Mouse (Mus musculus) ES-E14 (cell line): ENCODE data around the gene Gadd45a.

Experiments
- CHD2 ChIP-seq: IDR thresholded peaks from 2 replicates; pipeline ENCODE4 v1.6.1; 2014; ENCODE audit warnings: mild to moderate bottlenecking, low read depth, low read length, inconsistent platforms
- ZC3H11A ChIP-seq: IDR thresholded peaks from 2 replicates; pipeline ENCODE4 v1.6.1; 2012; ENCODE audit warnings: low read depth, mild to moderate bottlenecking, inconsistent platforms, low read length, borderline replicate concordance

DNA sequence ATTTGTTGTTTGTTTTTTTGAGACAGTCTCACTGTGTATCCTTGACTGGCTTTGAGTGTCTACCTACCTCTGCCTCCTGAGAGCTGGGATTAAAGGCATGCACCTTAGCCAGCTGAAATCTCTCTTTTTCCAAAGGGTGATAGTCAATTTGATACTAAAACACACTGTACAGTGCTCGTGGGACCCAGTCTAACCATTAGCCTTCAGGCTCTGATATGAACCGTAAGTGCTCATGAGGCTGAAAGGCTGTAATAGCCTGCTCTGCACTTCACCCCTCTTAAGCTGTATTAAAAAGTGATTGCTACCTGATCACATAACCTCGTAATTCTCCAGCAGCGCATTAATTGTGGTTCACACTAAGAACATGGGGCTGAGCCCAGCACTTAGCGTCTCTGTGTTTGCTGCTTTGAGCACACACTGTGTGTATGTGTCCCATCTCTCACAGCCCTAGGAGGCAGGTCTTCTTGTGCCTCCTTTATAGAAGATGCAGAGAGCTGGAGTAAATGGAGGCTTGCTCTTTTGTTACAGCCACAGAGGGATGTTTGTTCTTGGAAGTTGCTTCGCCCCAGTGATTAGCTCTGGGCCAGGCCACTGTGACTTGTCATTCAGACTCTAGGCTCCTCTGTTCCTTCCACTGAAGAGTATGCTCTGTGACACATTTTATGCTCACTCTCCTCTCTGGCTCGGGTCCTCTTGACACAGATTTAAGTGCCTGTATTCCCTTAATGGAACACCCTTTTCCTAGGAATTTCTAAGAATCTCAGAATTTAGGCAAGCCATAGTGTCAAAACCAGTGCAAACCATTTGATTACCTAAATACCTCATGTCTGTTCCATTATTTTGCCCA, 26.7 kb downstream of the Gadd45a start:
- TF ChIP-seq ZC3H11A (no peak), CHD2 (no peak)
